ENCODE assay signal across 9 mouse cellular contexts in the genomic region with DNA sequence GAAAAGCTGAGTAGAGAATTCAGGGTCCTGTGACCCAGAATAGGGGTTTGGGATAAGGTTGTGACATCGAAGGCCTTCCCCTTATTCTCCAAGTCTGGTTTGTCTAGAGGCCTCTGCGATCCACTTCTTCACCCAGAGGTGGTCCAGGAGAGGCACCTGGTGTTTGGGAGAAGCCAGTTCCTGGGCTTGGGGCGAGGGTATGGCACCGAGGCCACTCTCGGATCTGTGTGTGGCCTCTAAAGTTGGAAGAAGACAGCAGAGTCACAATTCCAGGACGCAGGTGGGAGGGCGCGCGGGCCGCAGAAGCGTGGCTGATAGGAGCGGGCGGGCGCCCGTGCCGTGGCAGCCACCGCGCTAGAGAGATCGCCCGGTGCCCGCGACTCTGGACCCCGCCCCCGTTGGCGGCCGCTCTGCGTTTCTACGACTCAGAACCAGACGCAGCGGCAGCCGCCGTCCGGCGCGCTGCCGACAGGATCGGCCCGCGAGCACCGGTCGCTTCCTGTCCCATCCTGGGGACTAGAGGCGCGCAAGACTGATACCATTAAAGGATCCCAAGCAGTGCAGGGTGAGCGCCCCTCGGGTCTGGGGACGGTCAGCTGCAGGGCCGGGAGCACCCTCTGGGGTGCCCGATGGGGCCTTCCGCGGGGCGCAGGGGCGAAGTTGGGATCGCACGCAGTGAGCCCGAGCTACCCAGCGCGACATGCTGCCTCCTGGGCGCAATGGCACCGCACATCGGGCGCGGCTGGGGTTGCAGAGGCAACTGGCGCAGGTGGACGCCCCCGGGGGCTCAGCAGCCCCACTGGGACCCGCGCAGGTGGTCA. TPM values are rescaled to one million over a fixed set of nuclear protein-coding genes. Genes with fewer than 3 reads are reported as not detected.
DNase-seq lines count a peak whose midpoint lies in the region; ATAC-seq lines count a peak whose summit lies in the region.
"Had no signal": no experiment of that assay in that cellular context is flagged by ENCODE, and none has a peak within 500 bp of the region (broad histone marks: within the 10 kb centered on the region; RNA-seq: fewer than 3 reads in every experiment).

A gene (plus strand): TSS at position 402 of the 821 bp plus-strand sequence.

- H3K27ac ChIP-seq in kidney, embryonic 15.5 days = no peak within 1 kb of the TSS
- no peak within 1 kb of the TSS for H3K27ac ChIP-seq in hindbrain, embryonic 13.5 days

- H3K4me2 ChIP-seq in kidney, embryonic 15.5 days = peak within 1 kb of the TSS; percentile 64
- H3K4me2 ChIP-seq in hindbrain, embryonic 13.5 days = peak within 1 kb of the TSS; percentile 86

- H3K4me1 ChIP-seq in kidney, embryonic 15.5 days = peaks cover 9% of the 10 kb centered on the region
- peaks cover 10% of the 10 kb centered on the region for H3K4me1 ChIP-seq in hindbrain, embryonic 13.5 days (replicated peaks)
- H3K4me1 ChIP-seq: megakaryocyte, embryonic 14.5 days had no signal

- ATAC-seq in kidney, embryonic 15.5 days (replicated peaks; ENCODE audit: low FRiP score) = 0 out of 2 replicates have a peak, but pooled peaks have one; percentile 36
- peak; percentile 72; the same call in 1 of the 2 replicates for ATAC-seq in hindbrain, embryonic 13.5 days (ENCODE audit: low FRiP score)

- WGBS in kidney, embryonic 15.5 days = 3% methylated on average over 67 of the region's 67 CpGs
- WGBS in hindbrain, embryonic 13.5 days = 2% methylated on average over 66 of the region's 67 CpGs

- no peaks in the 10 kb centered on the region for H3K9me3 ChIP-seq in kidney, embryonic 15.5 days (replicated peaks)
- H3K9me3 ChIP-seq in hindbrain, embryonic 13.5 days = no peaks in the 10 kb centered on the region

- DNase-seq in kidney, adult 11 months = no peak
- peak; percentile 36 for DNase-seq in embryo, embryonic 10.5 days (ENCODE audit: low spot score)
- DNase-seq in neural tube, embryonic 10.5 days (ENCODE audit: extremely low spot score, low spot score) = peak; percentile 52
- DNase-seq in testis, postnatal 10 days (ENCODE audit: low spot score) = no peak
- DNase-seq in frontal cortex, postnatal 25 days (ENCODE audit: low spot score in 2 of 2) = no peak
- DNase-seq in adipocyte (ENCODE audit: low spot score) = no peak

- H3K4me3 ChIP-seq in kidney, embryonic 15.5 days (replicated peaks) = peak within 1 kb of the TSS; percentile 36
- peak within 1 kb of the TSS; percentile 49 for H3K4me3 ChIP-seq in hindbrain, embryonic 13.5 days
- H3K4me3 ChIP-seq: megakaryocyte, embryonic 14.5 days had no signal

- 0 out of 2 replicates have a peak within 1 kb of the TSS, but pooled peaks have one; percentile 3 for H3K9ac ChIP-seq in kidney, embryonic 15.5 days
- H3K9ac ChIP-seq in hindbrain, embryonic 13.5 days = peak within 1 kb of the TSS; percentile 69

- no peaks in the 10 kb centered on the region for H3K36me3 ChIP-seq in kidney, embryonic 15.5 days
- no peaks in the 10 kb centered on the region for H3K36me3 ChIP-seq in hindbrain, embryonic 13.5 days

- peaks cover 63% of the 10 kb centered on the region for H3K27me3 ChIP-seq in kidney, embryonic 15.5 days
- peaks cover 54% of the 10 kb centered on the region for H3K27me3 ChIP-seq in hindbrain, embryonic 13.5 days

RNA-seq across cellular contexts. Expression of the gene that starts here (rescaled TPM):
- not detected in 2 replicates for polyA plus RNA-seq in kidney, embryonic 15.5 days (2015; fragmentation: Nextera tagmentation; extraction: Ambion mirVana)
- 0.13 and 0.35 TPM in 2 replicates for polyA plus RNA-seq in hindbrain, embryonic 13.5 days (2015; fragmentation: Nextera tagmentation; extraction: Ambion mirVana)

Comparison
In these comparisons a context has a peak if more than half of its experiments do, and no peak if none do; other contexts are left out.
1. Peak in ATAC-seq, H3K4me3 ChIP-seq, H3K9ac ChIP-seq and H3K4me2 ChIP-seq in kidney, embryonic 15.5 days; RNA of the gene not detected or under 1 TPM.
2. Peak in ATAC-seq, H3K4me3 ChIP-seq, H3K9ac ChIP-seq and H3K4me2 ChIP-seq in hindbrain, embryonic 13.5 days; RNA of the gene not detected or under 1 TPM.
3. DNase-seq: peak in embryo, embryonic 10.5 days (single experiment) and neural tube, embryonic 10.5 days (single experiment); none in kidney, adult 11 months (single experiment), testis, postnatal 10 days (single experiment), frontal cortex, postnatal 25 days (0 of 2) and adipocyte (single experiment).